Mouse (Mus musculus) myocyte (in vitro differentiated cells): Measurements from ENCODE around the gene Wbp1l.

Experiments used
- MAX ChIP-seq: IDR thresholded peaks from one replicate; pipeline ENCODE4 v1.6.1; 2011; ENCODE audit warnings: low read depth, mild to moderate bottlenecking, control low read depth
- POLR2A ChIP-seq: IDR thresholded peaks from one replicate; pipeline ENCODE4 v1.6.1; 2011; ENCODE audit warnings: low read depth, mild to moderate bottlenecking, control low read depth, moderate library complexity; ENCODE audit not compliant: insufficient read length

- TF ChIP-seq MAX (no peak), POLR2A (peak; percentile 68)
Observed at GRCm38 (mm10) chr19:46689460-46690372, 90.8 kb downstream of the Wbp1l start, which contains the start of gene Borcs7.
